Mouse (Mus musculus): Measurements from ENCODE around the gene Begain.

Begain gene

DNA sequence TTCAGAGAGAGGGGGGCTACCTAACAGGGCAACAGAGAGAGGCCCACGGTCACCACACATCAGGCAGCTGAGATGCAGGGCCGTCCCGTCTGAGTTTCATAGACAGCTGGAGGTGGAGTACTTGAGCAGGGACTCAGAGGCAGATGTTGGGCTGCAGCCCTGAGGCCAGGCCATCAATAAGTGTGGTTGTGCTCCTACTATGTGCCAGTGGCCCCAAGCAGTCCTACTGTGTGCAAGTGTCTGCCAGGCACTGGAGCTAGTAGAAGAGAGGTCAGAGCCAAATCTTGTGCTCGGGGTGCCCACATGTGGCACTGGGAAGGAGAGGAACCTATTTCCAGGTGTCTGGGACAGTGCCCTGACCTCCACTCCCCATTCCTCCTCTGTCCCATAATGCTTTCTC lies 18.1 kb downstream of the Begain start:
- no peak for DNase-seq

DNA sequence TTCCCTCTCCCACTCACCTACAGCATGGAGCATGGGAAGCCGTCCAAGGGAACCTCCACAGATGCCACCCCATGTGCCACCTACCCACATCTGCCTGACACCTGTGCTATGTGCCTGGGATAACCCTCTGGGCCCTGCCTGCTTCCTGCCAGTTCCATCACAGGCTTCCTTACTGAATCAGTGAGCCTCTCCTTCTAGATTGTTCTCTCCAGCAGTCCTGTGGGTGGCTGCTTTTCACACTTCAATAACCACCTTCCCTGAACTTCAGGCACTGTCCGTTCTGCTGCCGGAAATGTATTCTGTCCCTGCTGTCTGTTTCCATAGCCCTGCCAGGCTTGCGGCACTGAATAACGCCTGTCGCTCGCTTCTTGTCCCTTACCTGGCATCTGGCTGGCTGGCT lies 22.4 kb downstream of the Begain start:
- DNase-seq = no peak

DNA sequence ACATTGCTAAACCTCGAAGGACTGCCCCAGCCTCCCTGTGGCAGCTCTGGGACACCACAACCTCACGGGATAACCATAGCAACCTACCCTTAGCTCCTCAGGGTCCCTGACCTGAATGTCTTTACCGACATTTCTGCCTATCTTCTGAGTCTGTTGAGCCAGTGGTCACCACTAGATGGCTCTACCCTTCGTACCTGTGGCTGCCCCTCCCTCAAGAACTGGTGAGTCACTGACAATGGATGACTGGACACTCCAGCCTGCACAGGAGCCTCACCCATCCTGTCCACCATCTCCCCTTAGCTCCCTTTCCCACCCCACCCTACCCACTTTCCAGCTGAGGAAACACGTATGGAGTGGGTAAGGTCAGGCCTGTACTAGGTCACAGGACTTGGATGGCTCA lies 23.5 kb downstream of the Begain start:
- DNase-seq = no peak

DNA sequence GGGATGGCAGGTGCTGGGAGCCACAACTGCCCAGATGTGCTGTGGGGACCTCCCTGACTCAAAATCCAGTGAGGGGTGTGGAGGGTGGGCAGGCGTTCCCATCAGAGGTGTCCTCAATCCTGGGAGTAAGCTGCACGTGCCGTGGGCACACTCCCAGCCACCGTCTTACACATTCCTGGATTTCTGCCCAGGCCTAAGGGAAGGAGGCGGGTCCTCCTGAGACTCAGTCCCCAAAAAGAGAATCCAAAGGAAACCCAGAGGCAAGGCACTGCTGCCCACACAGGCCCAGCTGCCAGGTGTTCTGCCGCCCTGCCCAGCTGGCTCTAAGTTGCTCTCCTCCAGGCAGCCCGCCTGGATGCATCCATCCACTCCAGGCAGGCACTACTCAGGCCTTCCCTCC lies 28.7 kb downstream of the Begain start:
- DNase-seq = no peak

DNA sequence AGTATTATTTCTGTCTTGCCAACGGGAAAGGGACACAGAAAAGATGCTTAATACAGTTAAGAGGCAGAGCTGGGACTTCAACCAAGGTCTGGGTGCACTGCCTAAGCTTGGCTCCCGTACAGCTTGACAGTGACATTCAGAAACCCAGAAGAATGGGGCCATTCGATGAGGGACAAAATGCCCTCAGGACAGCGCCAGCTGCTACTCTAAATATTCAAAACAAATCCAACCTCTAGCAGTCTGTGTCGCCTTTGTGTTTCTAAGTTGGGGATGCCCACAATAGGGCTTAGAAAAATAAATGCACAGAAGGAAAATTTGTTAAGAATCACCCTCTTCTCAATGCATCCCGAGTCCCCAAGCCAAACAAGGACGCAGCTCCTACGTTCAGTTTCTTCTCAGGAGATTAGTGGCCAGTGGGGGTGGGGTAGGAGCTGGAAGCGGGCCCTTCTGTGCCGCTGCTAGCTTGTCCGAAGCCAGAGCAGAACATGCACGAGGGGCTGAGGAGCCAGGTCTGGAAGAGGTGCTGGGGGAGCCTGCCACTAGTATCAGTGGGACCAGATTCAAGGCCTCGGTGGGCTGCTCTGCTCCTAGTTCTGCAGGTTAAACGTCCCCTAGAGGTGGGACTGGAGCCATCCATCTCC lies 29.7 kb downstream of the Begain start:
- DNase-seq = no peak

DNA sequence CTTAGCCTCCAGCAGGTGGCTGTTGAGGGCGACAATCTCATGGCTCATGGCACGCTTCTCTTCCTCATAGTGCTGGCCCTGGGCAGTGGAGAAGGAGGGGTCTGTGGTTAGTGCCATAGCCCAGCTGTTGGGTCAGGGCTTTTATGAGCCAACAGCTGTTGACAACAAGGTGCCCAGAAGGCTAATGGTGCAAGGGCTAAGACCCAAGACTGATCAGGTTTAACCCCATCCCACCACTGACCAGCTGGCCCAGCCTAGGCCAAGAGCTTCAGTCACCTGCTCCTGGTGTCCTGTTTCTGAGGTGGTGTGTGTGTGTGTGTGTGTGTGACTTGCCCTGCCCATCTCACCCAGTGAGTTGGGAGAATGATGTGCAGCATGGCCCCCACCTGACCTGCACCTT lies 31.0 kb downstream of the Begain start:
- DNase-seq = no peak

DNA sequence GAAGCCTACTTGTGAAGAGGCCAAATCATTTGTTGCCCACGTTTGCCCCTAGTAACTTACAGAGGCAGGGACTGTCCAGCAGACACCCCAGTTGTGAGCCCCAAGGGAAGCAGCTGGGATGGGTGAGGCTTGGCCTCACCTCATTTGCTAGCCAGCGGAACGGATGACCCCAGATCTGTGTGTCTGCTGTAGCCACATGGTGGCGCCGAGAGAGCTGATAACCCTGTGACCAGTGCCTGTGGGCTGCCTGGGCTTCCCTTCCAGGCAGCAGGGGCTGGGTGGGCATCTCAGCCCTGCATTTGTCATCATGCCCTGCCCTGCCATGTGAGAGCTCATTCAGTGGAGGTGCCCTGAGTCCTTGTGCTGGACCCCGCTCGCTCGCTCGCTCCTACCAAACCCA lies 44.2 kb downstream of the Begain start:
- DNase-seq = no peak

DNA sequence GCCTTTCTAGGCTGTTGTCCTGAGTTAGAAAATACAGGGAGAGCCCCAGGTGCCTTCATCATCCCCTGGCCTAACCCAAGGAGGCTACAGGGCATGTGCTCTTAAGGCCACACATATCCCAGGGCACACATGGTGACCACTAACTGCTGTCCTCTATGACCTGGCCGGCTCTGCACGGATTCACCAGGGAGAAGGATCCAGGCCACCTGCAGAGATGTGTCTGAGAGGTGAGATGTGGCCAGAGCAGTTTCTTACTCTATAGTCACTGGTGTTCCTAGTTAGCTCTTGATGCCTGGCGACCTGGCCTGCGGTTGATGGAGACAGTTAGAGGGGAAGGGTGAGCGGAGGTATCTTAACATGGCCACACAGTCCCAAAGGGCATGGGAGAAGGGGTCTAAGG lies 45.1 kb downstream of the Begain start:
- no peak for DNase-seq

DNA sequence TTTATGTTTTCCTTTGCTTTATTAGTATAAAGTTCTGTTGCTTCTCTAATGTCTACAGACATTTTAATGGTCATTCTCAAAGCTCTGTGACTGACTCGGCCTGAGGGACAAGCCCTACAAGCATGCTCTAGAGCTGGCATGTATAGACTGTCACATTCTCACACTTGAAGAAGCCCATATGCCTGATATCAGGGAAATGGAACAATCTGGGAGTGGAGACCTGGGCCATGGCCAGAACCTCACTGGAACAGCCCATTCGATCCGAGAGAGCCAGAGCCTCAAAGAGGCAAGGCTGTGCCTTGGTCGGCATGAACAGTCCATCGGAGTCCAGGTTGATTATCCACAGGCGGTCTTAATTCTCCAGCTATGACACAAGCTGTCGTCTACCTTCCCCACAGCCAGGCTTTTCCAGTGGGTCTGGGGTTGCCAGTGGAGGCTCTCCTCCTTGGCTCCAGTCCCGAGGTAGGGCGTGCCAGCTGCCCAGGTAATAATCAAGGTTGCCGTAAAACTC lies 45.8 kb downstream of the Begain start:
- DNase-seq = no peak

DNA sequence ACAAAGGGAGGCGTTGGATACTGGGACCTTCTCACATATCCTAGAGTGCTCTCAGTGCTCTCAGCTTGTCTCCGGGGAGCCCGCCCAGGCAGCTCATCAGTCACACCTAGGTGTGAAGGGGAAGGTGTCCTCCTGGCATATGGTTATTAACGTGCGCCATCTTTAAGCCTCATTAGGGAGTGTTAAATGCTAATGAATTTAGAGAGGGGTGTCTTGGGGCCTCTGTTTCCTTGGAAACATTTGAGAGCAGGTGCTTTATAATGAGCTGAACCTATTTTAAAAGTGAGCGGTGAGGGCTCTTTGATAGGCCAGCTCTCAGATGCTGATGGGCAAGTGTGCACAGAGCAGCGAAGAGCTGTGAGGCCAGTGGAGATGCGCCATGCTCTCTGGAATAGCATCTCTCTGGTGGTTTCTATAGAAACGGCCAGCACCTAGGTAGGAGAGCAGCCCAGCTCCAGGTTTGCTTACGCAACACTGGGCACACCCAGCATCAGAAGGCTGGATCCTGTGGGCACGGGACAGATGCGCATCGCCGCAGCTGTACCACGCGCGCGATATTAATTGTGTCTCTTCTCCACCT lies 57.9 kb downstream of the Begain start:
- no peak for DNase-seq

DNA sequence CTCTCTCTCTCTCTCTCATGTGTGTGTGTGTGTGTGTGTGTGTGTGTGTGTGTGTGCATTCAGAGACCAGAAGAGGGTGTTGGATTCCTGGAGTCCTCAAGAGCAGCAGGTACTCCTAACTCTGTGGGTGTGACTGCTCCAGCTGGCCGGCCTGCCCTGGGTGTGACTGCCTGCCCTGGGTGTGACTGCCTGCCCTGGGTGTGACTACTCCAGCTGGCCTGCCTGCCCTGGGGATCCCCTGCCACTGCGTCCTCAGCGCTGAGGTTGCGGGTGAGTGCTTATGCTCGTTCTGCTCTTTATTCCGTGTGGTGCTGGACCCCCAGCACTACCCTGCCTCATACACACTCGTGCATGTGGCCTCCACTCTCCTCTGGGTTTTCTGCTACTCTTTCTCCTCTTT lies 65.0 kb downstream of the Begain start:
- no peak for DNase-seq

DNA sequence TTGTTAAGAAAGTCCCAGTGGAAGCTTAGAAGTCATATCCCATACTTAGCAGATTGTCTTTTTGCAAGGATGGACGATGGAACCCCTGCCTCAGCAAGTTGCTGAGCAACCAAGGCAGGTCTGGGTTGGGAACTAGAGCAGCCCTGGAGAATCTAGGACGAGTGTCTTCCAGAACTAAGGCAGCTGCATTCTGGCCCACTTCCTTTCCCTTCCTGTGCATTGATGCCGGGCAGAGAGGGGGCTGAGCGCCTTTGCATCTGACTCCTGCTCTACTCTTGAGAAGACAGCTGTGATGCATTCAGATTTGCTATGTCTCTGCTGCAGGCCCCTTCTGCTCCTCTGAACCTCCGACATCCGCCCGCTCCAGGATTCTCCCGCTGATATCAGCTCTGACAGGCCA lies 70.8 kb downstream of the Begain start:
- no peak for DNase-seq

DNA sequence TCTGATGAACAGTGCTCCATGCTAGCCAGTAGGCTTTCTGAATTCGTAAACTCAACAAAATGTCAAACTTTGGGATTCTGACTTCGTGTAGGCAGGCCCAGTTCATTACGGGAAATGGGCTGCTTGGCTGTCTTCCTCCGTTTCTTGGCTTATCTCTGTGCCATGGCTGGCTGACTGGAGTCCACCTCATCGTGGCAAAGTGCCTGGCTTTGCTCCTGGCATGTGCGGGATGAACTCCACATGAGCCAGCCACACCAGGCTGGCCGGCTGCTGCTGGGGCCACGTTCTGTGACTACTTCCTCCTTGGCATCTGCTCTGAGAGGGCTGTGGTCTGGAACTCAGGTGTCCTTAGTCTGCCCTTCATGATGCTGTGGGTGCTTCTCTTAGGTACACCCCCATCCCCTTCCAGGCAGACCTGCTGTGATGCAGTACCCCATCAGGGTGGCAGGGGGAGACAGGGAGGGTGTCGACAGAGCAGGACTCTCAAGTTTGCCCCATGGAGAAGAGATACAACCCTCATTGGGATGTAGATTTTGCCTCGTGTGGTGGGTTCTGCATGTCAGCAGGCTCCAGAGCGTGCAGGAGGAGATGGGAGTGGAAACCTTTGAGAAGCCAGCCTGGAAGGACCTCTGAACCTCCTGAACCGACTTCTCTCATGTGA lies 71.9 kb downstream of the Begain start:
- DNase-seq = no peak

DNA sequence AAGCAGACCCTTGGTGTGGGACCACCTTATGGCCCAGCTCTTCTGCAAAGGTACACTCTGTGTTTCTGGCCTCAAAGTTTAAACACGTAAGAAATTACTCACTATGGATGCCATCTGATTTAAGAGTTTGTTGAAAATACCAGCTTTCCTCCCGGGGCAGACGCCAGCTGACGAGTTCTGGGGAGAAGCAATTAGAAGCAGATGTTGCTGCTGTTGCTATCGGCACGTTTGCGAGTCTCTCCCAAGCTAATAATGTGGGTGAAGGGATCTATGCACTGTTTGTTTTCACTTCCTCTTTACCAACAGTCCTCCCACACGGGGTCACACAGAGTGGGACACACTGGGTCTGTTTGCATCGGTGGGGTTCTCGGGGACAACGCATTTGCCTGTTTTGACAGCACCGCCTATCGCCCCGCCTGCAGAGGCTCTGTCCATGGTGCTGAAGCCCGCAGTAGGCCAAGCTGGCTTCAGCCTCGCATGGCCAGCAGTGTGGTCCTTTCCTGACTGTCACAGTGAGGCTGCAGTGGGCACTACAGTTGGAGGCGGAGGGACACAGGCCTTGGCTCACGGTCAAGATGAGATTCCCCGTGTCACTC lies 73.5 kb downstream of the Begain start:
- peak; percentile 86 for DNase-seq

DNA sequence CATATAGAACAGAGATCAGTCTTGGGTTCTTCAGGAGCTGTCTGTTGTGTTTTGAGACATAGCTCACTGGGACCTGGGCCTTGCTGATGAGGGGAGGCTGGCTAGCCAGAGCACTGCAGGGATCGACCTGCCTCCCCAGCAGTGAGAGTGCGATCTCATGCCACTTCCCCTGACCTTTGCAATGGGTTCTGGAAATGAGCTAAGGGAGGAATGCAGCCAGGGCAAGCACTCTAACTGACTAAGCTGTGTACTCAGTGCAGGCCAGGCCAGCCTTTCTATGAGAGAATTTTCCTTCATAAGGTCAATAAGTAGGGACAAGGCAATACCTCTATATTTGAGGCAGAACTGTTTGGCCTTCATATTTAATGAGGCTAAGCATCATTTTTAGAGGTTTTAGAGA lies 75.0 kb downstream of the Begain start:
- no peak for DNase-seq

DNA sequence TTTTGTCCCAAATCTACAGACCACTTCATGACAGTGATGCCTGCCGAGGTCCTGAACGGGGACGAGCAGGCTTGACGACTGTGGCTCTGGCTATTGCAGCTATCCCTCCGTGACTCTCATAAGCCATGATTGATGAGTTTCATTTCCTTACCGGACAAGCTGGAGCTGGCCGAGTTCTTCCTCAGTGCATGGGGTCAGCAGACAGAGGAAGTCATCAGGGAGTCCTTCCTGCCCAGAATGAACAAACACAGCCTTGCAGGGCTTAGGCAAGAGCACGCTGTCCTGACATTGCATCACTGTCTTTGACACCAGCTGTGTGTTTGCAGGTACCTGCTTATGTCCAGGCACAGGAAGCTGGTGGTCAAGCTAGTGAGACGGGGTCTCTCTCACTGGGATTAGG lies 77.6 kb downstream of the Begain start:
- peak; percentile 14 for DNase-seq

DNA sequence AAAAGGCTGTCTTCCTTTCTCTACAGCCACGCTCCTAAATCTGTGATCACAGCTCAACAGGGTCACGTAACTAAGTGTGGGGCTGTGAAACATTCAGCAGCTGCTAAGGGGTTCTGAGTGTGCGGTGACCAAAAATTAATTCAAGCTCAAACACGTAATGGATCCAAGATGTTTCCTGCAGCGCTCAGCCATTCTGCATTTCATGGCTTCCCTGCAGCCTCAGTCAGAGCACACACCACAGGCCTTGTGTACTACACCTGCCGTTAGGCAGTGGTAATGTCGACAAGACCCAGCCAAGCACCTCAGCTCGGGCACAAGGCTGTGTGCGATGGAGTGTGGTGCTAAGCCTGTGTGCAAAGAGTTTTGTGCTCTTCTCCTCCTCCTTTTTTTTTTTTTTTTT lies 80.6 kb downstream of the Begain start:
- DNase-seq = no peak

DNA sequence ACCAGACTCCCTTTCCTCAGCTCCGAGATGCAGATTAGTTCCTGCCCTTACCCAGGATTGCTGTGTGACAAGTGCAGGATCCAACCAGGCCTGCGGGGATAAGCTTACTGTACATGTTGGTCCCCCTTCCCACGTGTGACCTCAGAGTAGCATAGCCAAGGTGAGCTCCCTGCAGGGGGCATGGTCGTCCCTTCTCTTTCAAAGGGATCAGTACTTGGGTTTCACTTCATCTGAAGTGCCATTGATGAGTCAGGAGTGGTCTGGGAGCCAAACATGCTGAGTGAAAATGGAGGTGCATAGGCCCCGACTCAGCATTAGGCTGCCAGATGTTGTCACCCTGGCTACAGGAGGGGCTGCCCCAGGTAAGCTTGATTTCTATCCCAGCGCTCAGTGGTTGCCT lies 83.0 kb downstream of the Begain start:
- DNase-seq = no peak

DNA sequence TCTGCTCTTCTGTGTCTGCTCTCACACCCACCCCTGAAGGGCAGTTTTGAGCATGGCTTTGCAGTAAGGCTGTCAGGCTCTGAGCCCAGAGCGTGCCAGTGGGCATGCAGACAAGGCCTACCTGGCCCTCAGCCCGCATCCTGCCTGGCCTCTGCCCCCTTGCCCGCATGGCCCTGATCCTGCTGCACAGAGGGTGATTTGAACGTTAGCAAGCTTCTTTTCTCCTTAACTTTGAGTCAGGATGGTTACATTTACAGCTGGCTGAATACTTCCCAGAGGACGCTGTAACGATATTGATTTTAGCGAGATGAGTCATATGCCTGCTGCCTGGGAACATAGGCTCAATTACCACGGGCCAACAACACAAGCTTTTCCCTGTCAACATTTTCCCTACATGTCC lies 83.5 kb downstream of the Begain start:
- no peak for DNase-seq

DNA sequence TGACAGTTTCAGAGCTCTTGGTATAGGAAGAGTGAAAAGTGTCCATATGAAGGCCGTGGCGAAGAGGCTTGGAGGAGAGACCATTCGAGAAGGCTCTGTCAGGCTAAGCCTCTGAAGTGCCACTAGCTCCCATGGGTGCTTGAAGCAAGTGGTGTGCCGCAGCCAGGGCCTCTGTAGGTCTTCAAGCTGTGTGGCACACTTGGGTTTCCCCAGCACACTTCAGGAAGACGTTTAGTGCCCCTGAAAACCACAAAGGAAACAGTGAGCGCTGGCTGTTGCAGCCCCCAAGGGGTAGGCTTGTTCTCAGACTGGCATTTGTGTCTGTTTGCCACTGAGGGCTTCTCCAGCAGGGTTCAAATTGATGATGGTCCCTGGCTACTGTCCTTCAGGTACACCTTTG lies 84.5 kb downstream of the Begain start:
- no peak for DNase-seq

DNA sequence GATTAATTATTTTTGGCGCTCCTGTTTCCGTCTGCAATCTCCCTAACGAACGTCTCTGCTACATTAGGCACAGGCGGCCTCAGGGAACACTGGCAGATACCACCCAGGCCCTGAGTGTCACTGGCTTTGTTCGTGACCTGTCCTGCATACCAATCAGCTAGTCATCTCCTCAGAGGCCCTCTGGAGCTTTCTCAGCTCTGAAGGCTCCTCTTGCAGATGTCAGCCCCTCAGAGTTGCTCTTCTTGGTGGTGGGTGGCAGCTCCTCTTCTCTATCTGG lies 85.4 kb downstream of the Begain start:
- no peak for DNase-seq

All from lung, postnatal 14 days (tissue).